Mouse (Mus musculus) MEL (cell line): ENCODE data around the gene Odf3b.

Experiments
- CHD1 ChIP-seq: IDR thresholded peaks from 2 replicates; pipeline ENCODE4 v1.6.1; 2012; ENCODE audit warnings: low read depth, mild to moderate bottlenecking, inconsistent platforms, low read length, improper control_type of control experiment
- CTCF ChIP-seq, 3 experiments: IDR thresholded peaks in 2 of 3; conservative IDR thresholded peaks in 1 of 3; 2 replicates each; pipeline ENCODE4 v1.5.1; 2011 to 2012; ENCODE audit warnings: low read length in 3 of 3, low read depth in 2 of 3, mild to moderate bottlenecking in 2 of 3, improper control_type of control experiment in 1 of 3, inconsistent platforms in 1 of 3, mixed read lengths in 1 of 3, moderate library complexity in 1 of 3; ENCODE audit not compliant: control insufficient read depth in 1 of 3, insufficient read depth in 1 of 3, poor library complexity in 1 of 3, severe bottlenecking in 1 of 3
- EP300 ChIP-seq, 2 experiments: IDR thresholded peaks; 2 replicates each; pipeline ENCODE4 v1.6.1; 2011; ENCODE audit warnings: improper control_type of control experiment in 2 of 2, low read length in 2 of 2, low read depth in 1 of 2, mild to moderate bottlenecking in 1 of 2
- HCFC1 ChIP-seq: IDR thresholded peaks from 2 replicates; pipeline ENCODE4 v1.6.1; 2012; ENCODE audit warnings: low read depth, mild to moderate bottlenecking, inconsistent platforms, low read length, improper control_type of control experiment, moderate library complexity
- MEF2A ChIP-seq: IDR thresholded peaks from 2 replicates; pipeline ENCODE4 v1.6.1; 2014; ENCODE audit warnings: low read depth, mild to moderate bottlenecking, inconsistent platforms, low read length, improper control_type of control experiment; ENCODE audit not compliant: poor library complexity, insufficient replicate concordance, severe bottlenecking; ENCODE audit errors: extremely low read depth
- MYC ChIP-seq: IDR thresholded peaks from 2 replicates; pipeline ENCODE4 v1.6.1; 2011; ENCODE audit warnings: low read depth, mild to moderate bottlenecking, low read length, improper control_type of control experiment, moderate library complexity
- NRF1 ChIP-seq: IDR thresholded peaks from 2 replicates; pipeline ENCODE4 v1.6.1; 2014; ENCODE audit warnings: low read depth, mild to moderate bottlenecking, inconsistent platforms, low read length, improper control_type of control experiment, moderate library complexity; ENCODE audit not compliant: poor library complexity, insufficient read depth, severe bottlenecking
- POLR2A ChIP-seq, 2 experiments: IDR thresholded peaks; 2 replicates each; pipeline ENCODE4 v1.6.1; 2011 to 2012; ENCODE audit warnings: low read length in 2 of 2, mild to moderate bottlenecking in 2 of 2, control low read depth in 1 of 2, improper control_type of control experiment in 1 of 2, low read depth in 1 of 2, moderate library complexity in 1 of 2; ENCODE audit not compliant: control insufficient read depth in 1 of 2, insufficient read depth in 1 of 2, poor library complexity in 1 of 2
- POLR2AphosphoS2 ChIP-seq: IDR thresholded peaks from 2 replicates; pipeline ENCODE4 v1.6.1; 2011; ENCODE audit warnings: low read length, improper control_type of control experiment
- USF1 ChIP-seq: IDR thresholded peaks from 2 replicates; pipeline ENCODE4 v1.6.1; 2014; ENCODE audit warnings: low read depth, mild to moderate bottlenecking, inconsistent platforms, low read length, improper control_type of control experiment, moderate library complexity
- ZMIZ1 ChIP-seq: IDR thresholded peaks from 2 replicates; pipeline ENCODE4 v1.6.1; 2012; ENCODE audit warnings: low read depth, mild to moderate bottlenecking, inconsistent platforms, low read length, improper control_type of control experiment, moderate library complexity

DNA sequence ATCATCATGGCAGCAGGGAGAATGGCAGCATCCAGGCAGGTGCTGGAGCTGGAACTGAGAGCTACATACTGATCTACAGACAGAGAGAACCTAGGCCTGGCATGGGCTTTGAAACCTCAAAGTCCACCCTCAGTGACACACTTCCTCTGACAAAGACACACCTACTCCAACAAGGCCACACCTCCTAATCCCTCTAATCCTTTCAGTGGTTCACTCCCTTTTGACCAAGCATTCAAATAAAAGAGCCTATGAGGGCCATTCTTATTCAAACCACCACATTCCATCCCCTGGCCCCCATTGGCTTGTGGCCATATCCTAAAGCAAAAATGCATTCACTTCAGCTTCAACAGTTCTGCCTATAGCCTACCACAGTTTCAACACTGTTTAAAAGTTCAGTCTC is 27.6 kb upstream of the Odf3b start:
- TF ChIP-seq EP300 (IDR thresholded peaks at IDR 0.05; ENCODE audit: low read depth in 1 of 2, low read length in 2 of 2) (no peak), POLR2A (IDR thresholded peaks at IDR 0.05; ENCODE audit: control insufficient read depth in 1 of 2, insufficient read depth in 1 of 2, low read depth in 1 of 2, low read length in 2 of 2, poor library complexity in 1 of 2) (no peak), USF1 (no peak), HCFC1 (no peak), ZMIZ1 (no peak), MYC (no peak), MEF2A (no peak), CHD1 (no peak), NRF1 (no peak), POLR2AphosphoS2 (no peak), CTCF (IDR thresholded peaks at IDR 0.05 in 2 of 3, conservative IDR thresholded peaks at IDR 0.05 in 1 of 3; ENCODE audit: control insufficient read depth in 1 of 3, insufficient read depth in 1 of 3, low read depth in 2 of 3, low read length in 3 of 3, poor library complexity in 1 of 3, severe bottlenecking in 1 of 3) (no peak)
